8 mouse cellular contexts compared by ENCODE assay signal in genomic region chr16:43502339-43503009, GRCm38 (mm10).
DNase-seq lines count a peak whose midpoint lies in the region; ATAC-seq and TF ChIP-seq lines count a peak whose summit lies in the region.

No protein-coding gene starts in this region.

- no peaks in the 10 kb centered on the region for H3K27me3 ChIP-seq in heart, embryonic 10.5 days (ENCODE audit: insufficient read depth, poor library complexity, severe bottlenecking)
- no peaks in the 10 kb centered on the region for H3K27me3 ChIP-seq in embryonic facial prominence, embryonic 15.5 days
- H3K27me3 ChIP-seq in limb, embryonic 14.5 days (ENCODE audit: control insufficient read depth, insufficient read depth, low read length): no peaks in the 10 kb centered on the region

- H3K4me1 ChIP-seq in heart, embryonic 10.5 days: peaks cover 37% of the 10 kb centered on the region
- peaks cover 12% of the 10 kb centered on the region; the same call in 1 of the 2 replicates for H3K4me1 ChIP-seq in embryonic facial prominence, embryonic 15.5 days
- H3K4me1 ChIP-seq in limb, embryonic 14.5 days (ENCODE audit: control insufficient read depth, insufficient read depth, low read length): peaks cover 15% of the 10 kb centered on the region

- no peaks in the 10 kb centered on the region for H3K9me3 ChIP-seq in heart, embryonic 10.5 days
- no peaks in the 10 kb centered on the region for H3K9me3 ChIP-seq in embryonic facial prominence, embryonic 15.5 days (replicated peaks)
- no peaks in the 10 kb centered on the region for H3K9me3 ChIP-seq in limb, embryonic 14.5 days (ENCODE audit: control insufficient read depth, low read length)

- peak overlapping the region; percentile 61 for H3K4me3 ChIP-seq in heart, embryonic 10.5 days
- peak overlapping the region; percentile 43 for H3K4me3 ChIP-seq in embryonic facial prominence, embryonic 15.5 days (replicated peaks)
- peak overlapping the region; percentile 32; the same call in 1 of the 2 replicates for H3K4me3 ChIP-seq in limb, embryonic 14.5 days (replicated peaks; ENCODE audit: low read length)

- H3K27ac ChIP-seq in heart, embryonic 10.5 days: peak overlapping the region; percentile 91
- no peak overlapping the region for H3K27ac ChIP-seq in embryonic facial prominence, embryonic 15.5 days (replicated peaks)
- no peak overlapping the region for H3K27ac ChIP-seq in limb, embryonic 14.5 days (replicated peaks; ENCODE audit: low read depth, low read length)

- peak overlapping the region; percentile 70 for H3K4me2 ChIP-seq in embryonic facial prominence, embryonic 15.5 days (replicated peaks)
- H3K4me2 ChIP-seq in limb, embryonic 14.5 days (replicated peaks; ENCODE audit: low read depth, low read length, severe bottlenecking): peak overlapping the region; percentile 50

- TF ChIP-seq POLR2A in limb, embryonic 14.5 days (IDR thresholded peaks at IDR 0.05; ENCODE audit: borderline replicate concordance, extremely low read depth, insufficient read depth, insufficient read length): no peak

- no peak for ATAC-seq in embryonic facial prominence, embryonic 15.5 days (ENCODE audit: insufficient number of reproducible peaks, low FRiP score, low TSS enrichment, low read depth)
- no peak for ATAC-seq in limb, embryonic 14.5 days (ENCODE audit: low FRiP score, low read depth)

- no peak overlapping the region for H3K9ac ChIP-seq in embryonic facial prominence, embryonic 15.5 days
- no peak overlapping the region for H3K9ac ChIP-seq in limb, embryonic 14.5 days (ENCODE audit: low read depth, low read length, severe bottlenecking)

- no peaks in the 10 kb centered on the region for H3K36me3 ChIP-seq in heart, embryonic 10.5 days
- H3K36me3 ChIP-seq in embryonic facial prominence, embryonic 15.5 days: no peaks in the 10 kb centered on the region
- H3K36me3 ChIP-seq in limb, embryonic 14.5 days (ENCODE audit: control insufficient read depth, insufficient read depth, low read length): no peaks in the 10 kb centered on the region

- no peak for DNase-seq in heart, embryonic 10.5 days (ENCODE audit: low spot score)
- DNase-seq in heart, postnatal 10 days: no peak
- peak; percentile 65 for DNase-seq in A20 (ENCODE audit: low read depth, low spot score)
- no peak for DNase-seq in limb, embryonic 14.5 days (ENCODE audit: low spot score)
- no peak for DNase-seq in adrenal gland, adult 2 months
- DNase-seq in left cerebral cortex, adult 8-10 months (ENCODE audit: low spot score in 2 of 2): no peak
- no peak for DNase-seq in ovary, postnatal 10 days (ENCODE audit: low spot score)

- WGBS in heart, embryonic 10.5 days: 52% methylated on average over 12 of the region's 12 CpGs
- WGBS in embryonic facial prominence, embryonic 15.5 days: 55% methylated on average over 12 of the region's 12 CpGs
- WGBS in limb, embryonic 14.5 days: 41% methylated on average over 12 of the region's 12 CpGs

- intact Hi-C loops in heart, postnatal 10 days (cut with DNase I): loop anchor here (5.0 kb wide), 1 partner anchor 40 kb away; no protein-coding TSS in a partner anchor
